Mouse (Mus musculus) ES-Bruce4 (cell line): ENCODE data around the gene Atp8b3.

Experiments used
- CTCF ChIP-seq: IDR thresholded peaks from one replicate; pipeline ENCODE4 v1.8.1; 2011; ENCODE audit warnings: low read depth, low read length
- EP300 ChIP-seq: IDR thresholded peaks from 2 replicates; pipeline ENCODE4 v1.6.1; 2011; ENCODE audit warnings: low read depth, low read length; ENCODE audit not compliant: insufficient read depth
- POLR2A ChIP-seq: IDR thresholded peaks from one replicate; pipeline ENCODE4 v1.8.1; 2011; ENCODE audit warnings: low read length; ENCODE audit not compliant: insufficient read depth

GRCm38 (mm10) chr10:80572477-80572876 is 33.6 kb upstream of the Atp8b3 start:
- TF ChIP-seq CTCF = no peak
- no peak for TF ChIP-seq POLR2A
- no peak for TF ChIP-seq EP300
